Mouse (Mus musculus) hindbrain, embryonic 13.5 days (tissue): ENCODE data around the gene Slc45a3. TPM values are rescaled to one million over a fixed set of nuclear protein-coding genes. Genes with fewer than 3 reads are reported as not detected.

ENCODE experiments used
- ATAC-seq: fragments of 200-750 bp; cut with Nextera tagmentation; 2 replicates; pipeline ENCODE4 v1.8.0; 2017; ENCODE audit warnings: moderate TSS enrichment; ENCODE audit not compliant: low FRiP score
- H3K27ac ChIP-seq: fragments of 300-500 bp; sonication (generic); 2 replicates; pipeline ENCODE4 v1.5.1; 2015; ENCODE audit warnings: inconsistent platforms, mild to moderate bottlenecking, moderate library complexity
- H3K27me3 ChIP-seq: fragments of 300-500 bp; sonication (generic); 2 replicates; pipeline ENCODE4 v1.6.1; 2015; ENCODE audit warnings: mild to moderate bottlenecking, inconsistent platforms
- H3K36me3 ChIP-seq: fragments of 300-500 bp; sonication (generic); 2 replicates; pipeline ENCODE4 v1.6.1; 2015; ENCODE audit warnings: mild to moderate bottlenecking, inconsistent platforms
- H3K4me1 ChIP-seq: fragments of 300-500 bp; sonication (generic); replicated peaks from 2 replicates; pipeline ENCODE4 v1.6.1; 2015; ENCODE audit warnings: inconsistent platforms
- H3K4me2 ChIP-seq: fragments of 300-500 bp; sonication (generic); 2 replicates; pipeline ENCODE4 v1.6.1; 2015; ENCODE audit warnings: inconsistent platforms, mild to moderate bottlenecking, moderate library complexity
- H3K4me3 ChIP-seq: fragments of 300-500 bp; sonication (generic); 2 replicates; pipeline ENCODE4 v1.5.1; 2015; ENCODE audit warnings: mild to moderate bottlenecking, inconsistent platforms
- H3K9ac ChIP-seq: fragments of 300-500 bp; sonication (generic); 2 replicates; pipeline ENCODE4 v1.6.1; 2015; ENCODE audit warnings: mild to moderate bottlenecking, inconsistent platforms
- H3K9me3 ChIP-seq: fragments of 300-500 bp; sonication (generic); 2 replicates; pipeline ENCODE4 v1.6.1; 2016; ENCODE audit warnings: inconsistent platforms
- WGBS: fragments of 180-500 bp; shearing (Covaris S2); methylation state at CpG from one replicate; pipeline ENCODE4 v1.1.7; 2015; 5-methylcytosine and 5-hydroxymethylcytosine counted together
- polyA plus RNA-seq: library from polyadenylated mRNA; unstranded; fragments of >200 nt; fragmentation: Nextera tagmentation; extraction: Ambion mirVana; gene quantifications from 2 replicates; pipeline ENCODE4 v1.2.1, GENCODE M21; 2015

The Slc45a3 gene
- polyA plus RNA-seq, 1 experiment from 2014 or later: 1.8 TPM

DNA sequence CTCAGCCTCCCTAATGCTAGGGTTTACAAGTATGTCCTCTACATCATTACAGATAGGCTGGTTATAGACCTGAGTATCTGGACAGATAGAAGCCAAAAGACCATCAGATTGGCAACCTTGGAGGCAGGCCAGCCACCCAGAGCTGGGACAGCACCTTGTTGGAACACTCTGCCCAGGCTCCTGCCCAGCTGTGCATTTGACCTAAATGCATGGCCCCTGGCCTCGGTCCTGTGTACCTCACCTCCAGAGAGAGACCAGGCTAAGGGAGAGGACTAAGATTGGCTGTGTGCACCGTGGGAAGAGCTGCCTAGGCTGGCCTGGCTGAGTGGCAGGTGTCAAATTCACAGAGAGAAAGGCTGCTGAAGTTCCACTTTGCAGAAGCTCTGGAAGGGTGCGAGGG, 5.8 kb downstream of the Slc45a3 start:
- peaks cover 33% of the 10 kb centered on the region for H3K27me3 ChIP-seq
- H3K9me3 ChIP-seq: no peaks in the 10 kb centered on the region
- H3K36me3 ChIP-seq: no peaks in the 10 kb centered on the region
- ATAC-seq: no peak
- no peak overlapping the region for H3K27ac ChIP-seq
- no peak overlapping the region for H3K9ac ChIP-seq
- no peak overlapping the region for H3K4me2 ChIP-seq
- peaks cover 54% of the 10 kb centered on the region for H3K4me1 ChIP-seq
- H3K4me3 ChIP-seq: no peak overlapping the region
- 47% methylated on average over 3 of the region's 3 CpGs for WGBS

DNA sequence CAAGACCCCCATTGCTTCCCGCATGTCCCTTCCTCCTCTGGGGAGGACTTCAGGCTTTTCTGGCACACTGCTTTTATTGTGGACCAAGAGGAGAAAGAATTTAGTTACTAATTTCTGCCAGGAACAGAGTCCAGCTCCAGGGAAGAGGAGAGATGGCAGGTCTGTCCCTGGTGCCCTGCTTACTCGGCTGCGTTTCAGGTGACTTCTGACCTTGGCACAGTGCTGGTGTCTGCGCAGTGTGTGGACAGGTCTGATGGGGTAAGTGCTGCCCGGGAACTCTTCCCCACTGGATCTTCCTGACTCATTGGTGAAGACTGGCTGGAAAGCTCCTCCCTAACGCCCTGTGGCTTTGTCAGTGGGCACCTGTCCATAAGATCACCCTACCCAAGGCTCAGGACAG, 6.2 kb downstream of the Slc45a3 start:
- Histone ChIP-seq H3K36me3 (no peaks in the 10 kb centered on the region), H3K9me3 (no peaks in the 10 kb centered on the region), H3K27ac (no peak overlapping the region), H3K9ac (no peak overlapping the region), H3K27me3 (peaks cover 30% of the 10 kb centered on the region), H3K4me2 (no peak overlapping the region), H3K4me1 (peaks cover 49% of the 10 kb centered on the region), H3K4me3 (no peak overlapping the region)
- WGBS: 71% methylated on average over 6 of the region's 6 CpGs
- no peak for ATAC-seq

DNA sequence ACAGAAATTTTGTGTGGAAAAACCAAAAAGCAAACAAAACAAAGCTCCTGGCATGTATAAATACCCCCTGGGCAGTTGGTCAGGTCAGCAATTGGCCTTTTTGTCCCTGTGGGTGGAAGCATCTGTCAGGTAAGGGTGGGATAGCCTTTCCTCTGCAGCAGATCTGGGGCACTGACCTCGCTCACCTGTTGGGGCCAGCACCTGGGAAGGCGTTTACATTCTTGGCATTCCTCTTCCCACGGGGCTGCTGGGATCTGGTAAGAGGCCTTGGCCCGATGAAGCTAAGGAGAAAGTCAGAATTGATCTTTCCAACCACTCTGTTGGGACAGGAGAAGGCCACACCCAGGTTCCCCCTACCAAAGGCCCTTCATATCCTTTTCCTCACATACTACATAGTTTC, 7.1 kb downstream of the Slc45a3 start:
- no peaks in the 10 kb centered on the region for H3K36me3 ChIP-seq
- H3K4me3 ChIP-seq: no peak overlapping the region
- no peak overlapping the region for H3K9ac ChIP-seq
- ATAC-seq: no peak
- H3K4me2 ChIP-seq: no peak overlapping the region
- peaks cover 46% of the 10 kb centered on the region for H3K4me1 ChIP-seq
- H3K27ac ChIP-seq: no peak overlapping the region
- no peaks in the 10 kb centered on the region for H3K9me3 ChIP-seq
- peaks cover 22% of the 10 kb centered on the region for H3K27me3 ChIP-seq
- WGBS: 43% methylated on average over 4 of the region's 4 CpGs

DNA sequence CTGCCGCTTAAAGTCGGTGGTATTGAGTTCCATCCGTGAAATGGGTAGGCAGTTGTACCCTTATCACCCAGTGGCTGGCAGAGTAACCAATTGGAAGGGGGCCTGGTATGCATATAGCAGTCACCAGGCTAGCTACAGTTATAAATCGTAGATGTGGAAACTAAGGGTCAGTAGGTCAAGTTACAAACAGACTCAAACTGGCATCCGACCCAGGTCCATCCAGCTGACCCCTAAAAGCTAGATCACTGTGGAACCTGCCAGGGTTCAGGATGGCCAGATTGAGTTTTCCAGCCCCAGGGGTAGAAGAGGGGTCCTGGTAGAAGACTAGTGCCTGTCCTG, 7.5 kb downstream of the Slc45a3 start:
- peaks cover 46% of the 10 kb centered on the region for H3K4me1 ChIP-seq
- ATAC-seq: no peak
- 35% methylated on average over 5 of the region's 5 CpGs for WGBS
- no peaks in the 10 kb centered on the region for H3K36me3 ChIP-seq
- no peak overlapping the region; the same call in 1 of the 2 replicates for H3K4me2 ChIP-seq
- no peak overlapping the region for H3K9ac ChIP-seq
- peak overlapping the region; percentile 49; the same call in 1 of the 2 replicates for H3K27ac ChIP-seq
- H3K9me3 ChIP-seq: no peaks in the 10 kb centered on the region
- no peak overlapping the region for H3K4me3 ChIP-seq
- H3K27me3 ChIP-seq: 0 out of 2 replicates have a peak, but pooled peaks cover 20% of the 10 kb centered on the region

DNA sequence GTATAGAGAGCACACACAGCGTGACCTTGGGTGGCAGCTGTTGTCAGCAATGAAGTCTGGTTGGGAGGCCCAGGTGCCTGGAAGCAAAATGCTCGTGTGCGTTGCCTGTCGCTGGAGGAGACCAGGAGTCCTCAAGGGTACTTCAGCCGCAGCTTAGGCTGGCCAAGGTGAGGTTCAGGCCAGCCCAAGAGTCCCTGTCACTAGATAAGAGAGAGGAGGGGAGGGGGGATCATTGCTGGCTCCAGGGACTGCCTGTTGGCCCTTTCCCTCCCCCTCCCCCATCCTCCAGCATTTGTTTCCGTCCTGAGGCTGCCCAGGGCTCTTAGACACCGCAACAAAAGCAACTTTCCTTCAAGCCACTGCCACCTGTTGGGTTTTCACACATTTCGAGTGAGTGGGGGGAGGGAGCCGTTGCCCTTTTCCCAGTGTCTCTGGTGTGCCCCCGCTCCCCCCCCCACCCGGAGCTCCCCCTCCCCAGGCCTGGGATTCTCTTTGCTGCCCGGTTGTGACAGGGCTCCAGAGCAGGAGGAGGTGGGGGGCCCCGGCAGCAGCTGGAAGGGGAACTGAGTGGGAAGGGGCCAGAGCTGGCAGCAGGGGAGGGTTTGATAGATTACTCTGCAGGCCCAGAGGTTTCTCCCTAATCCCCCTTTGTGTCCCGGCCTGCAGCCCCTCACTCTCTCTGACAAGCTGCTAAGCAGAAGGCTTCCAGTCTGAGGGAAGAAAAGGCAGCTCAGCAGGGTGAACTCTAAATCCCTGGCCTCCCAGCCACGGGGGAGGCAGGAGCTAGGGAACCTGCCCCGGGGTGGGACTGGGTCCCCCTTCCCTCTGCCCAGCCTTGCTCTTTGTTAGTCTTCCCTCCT, 8.1 kb downstream of the Slc45a3 start:
- peak overlapping the region; percentile 21 for H3K4me2 ChIP-seq
- ATAC-seq: peak; percentile 55
- peaks cover 48% of the 10 kb centered on the region for H3K4me1 ChIP-seq
- peak overlapping the region; percentile 19; the same call in 1 of the 2 replicates for H3K9ac ChIP-seq
- H3K27ac ChIP-seq: peak overlapping the region; percentile 49
- H3K36me3 ChIP-seq: no peaks in the 10 kb centered on the region
- H3K27me3 ChIP-seq: 0 out of 2 replicates have a peak, but pooled peaks cover 17% of the 10 kb centered on the region
- H3K9me3 ChIP-seq: no peaks in the 10 kb centered on the region
- H3K4me3 ChIP-seq: no peak overlapping the region
- 2% methylated on average over 16 of the region's 16 CpGs for WGBS

DNA sequence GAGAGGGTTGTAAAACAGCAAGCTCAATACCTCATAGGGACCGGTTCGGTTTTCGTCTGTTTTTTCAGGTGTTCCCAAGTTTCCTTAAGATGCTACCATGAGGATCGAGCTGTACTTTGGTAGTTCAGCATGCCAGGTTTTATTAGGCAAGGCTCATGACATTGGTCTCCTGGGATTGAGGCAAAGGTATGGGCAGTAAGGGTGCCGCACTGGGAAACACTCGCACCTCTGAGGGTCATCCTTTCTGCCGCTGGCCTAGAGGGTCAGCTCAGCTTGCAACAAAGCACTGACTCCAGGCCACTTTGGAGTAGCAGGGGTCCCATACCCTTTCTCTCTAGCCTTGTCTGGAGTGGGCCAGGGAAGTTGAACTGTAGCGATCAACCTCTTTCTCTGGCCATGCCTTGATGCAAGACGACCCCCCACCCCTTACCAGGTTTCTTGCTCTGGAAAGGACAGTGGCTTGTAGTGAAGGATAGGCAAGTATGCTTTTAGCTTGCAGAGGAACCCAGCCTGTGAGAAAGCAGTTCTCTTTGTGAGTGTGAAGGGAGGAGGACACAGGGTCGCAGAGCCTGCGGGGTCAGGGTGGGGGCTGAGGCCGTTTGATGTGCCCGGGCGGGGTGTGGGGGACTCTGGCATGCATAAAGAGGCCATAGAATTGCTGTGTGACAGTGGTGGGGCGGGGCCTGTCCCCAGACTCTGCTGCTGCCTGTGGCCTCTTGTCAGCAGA, 9.2 kb downstream of the Slc45a3 start:
- H3K9me3 ChIP-seq: no peaks in the 10 kb centered on the region
- H3K4me3 ChIP-seq: no peak overlapping the region
- peak overlapping the region; percentile 39; the same call in 1 of the 2 replicates for H3K9ac ChIP-seq
- ATAC-seq: no peak
- 0 out of 2 replicates have a peak overlapping the region, but pooled peaks have one; percentile 21 for H3K4me2 ChIP-seq
- WGBS: 13% methylated on average over 15 of the region's 15 CpGs
- 0 out of 2 replicates have a peak, but pooled peaks cover 17% of the 10 kb centered on the region for H3K27me3 ChIP-seq
- peak overlapping the region; percentile 49 for H3K27ac ChIP-seq
- H3K4me1 ChIP-seq: peaks cover 45% of the 10 kb centered on the region
- H3K36me3 ChIP-seq: no peaks in the 10 kb centered on the region

DNA sequence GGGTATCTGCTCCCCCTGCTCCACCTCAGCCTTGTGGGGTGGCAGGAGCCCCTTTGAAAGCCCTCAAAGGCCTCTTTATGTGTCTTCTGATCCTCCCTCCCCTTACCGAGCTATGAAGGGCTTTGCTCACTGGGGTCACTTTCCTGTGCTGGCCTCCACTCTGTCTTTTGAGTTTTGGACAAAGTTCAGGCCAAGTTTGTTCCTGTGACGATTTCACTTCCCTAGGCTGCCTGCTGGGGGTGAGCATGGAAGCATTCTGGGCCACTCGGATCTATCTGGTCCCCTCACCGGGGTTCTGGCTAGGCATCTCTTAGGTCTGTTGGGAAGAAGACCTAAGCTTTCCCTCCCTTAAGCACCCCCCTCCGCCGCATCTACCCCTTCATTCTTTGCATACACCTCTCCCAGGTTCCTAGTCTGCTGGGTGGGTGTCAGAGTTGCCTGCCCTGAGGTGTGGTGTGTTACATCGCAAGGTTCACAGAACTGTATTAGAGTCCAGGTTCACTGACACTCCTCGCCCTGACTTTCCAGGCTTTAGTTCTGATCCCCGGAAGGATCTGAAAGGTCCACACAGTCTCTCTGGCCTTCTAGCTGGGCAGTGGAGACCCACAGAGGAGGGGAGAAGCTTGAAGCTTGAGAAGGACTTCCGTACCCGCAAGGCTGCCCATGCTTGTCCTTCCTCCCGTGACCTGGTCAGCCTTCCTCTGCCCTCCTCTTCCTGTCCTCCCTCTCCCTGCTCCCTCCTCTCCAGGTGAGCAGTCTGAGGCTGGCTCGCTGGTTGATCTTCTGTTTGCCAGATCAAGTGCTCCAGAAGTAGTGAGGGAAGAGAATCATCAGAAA, 9.9 kb downstream of the Slc45a3 start:
- Histone ChIP-seq H3K4me3 (no peak overlapping the region), H3K27ac (peak overlapping the region; percentile 49; the same call in 1 of the 2 replicates)

DNA sequence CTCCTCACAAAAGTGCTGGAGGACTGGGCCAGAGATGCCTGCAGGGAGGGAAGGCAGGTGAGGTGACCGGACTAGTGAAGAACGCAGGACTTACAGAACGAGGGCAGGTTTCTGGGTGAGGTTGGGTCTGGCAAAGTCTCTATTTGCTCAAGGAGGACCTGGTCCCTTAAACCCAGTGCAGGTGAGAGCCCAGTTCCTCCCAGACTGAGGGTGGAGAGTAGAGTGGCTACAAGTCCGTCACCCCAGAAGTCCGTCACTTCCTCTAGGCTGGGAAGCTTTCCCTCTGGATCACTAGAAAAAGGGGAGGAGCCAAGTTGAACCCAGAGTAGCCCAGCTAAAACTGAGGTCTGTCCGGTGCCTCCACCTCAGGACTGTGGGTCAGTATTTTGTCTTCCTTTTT, 11.2 kb downstream of the Slc45a3 start:
- H3K9ac ChIP-seq: no peak overlapping the region
- H3K9me3 ChIP-seq: no peaks in the 10 kb centered on the region
- 80% methylated on average over 6 of the region's 6 CpGs for WGBS
- 0 out of 2 replicates have a peak, but pooled peaks cover 17% of the 10 kb centered on the region for H3K27me3 ChIP-seq
- H3K4me1 ChIP-seq: peaks cover 43% of the 10 kb centered on the region
- no peaks in the 10 kb centered on the region for H3K36me3 ChIP-seq
- no peak for ATAC-seq
- no peak overlapping the region for H3K4me3 ChIP-seq
- no peak overlapping the region for H3K27ac ChIP-seq
- H3K4me2 ChIP-seq: no peak overlapping the region

More for the DNA sequence above, 9.9 kb downstream of the Slc45a3 start:
- Histone ChIP-seq H3K27me3 (0 out of 2 replicates have a peak, but pooled peaks cover 17% of the 10 kb centered on the region), H3K4me2 (no peak overlapping the region), H3K9ac (peak overlapping the region; percentile 39; the same call in 1 of the 2 replicates), H3K4me1 (peaks cover 43% of the 10 kb centered on the region), H3K36me3 (no peaks in the 10 kb centered on the region), H3K9me3 (no peaks in the 10 kb centered on the region)
- WGBS: 15% methylated on average over 13 of the region's 13 CpGs
- no peak for ATAC-seq

DNA sequence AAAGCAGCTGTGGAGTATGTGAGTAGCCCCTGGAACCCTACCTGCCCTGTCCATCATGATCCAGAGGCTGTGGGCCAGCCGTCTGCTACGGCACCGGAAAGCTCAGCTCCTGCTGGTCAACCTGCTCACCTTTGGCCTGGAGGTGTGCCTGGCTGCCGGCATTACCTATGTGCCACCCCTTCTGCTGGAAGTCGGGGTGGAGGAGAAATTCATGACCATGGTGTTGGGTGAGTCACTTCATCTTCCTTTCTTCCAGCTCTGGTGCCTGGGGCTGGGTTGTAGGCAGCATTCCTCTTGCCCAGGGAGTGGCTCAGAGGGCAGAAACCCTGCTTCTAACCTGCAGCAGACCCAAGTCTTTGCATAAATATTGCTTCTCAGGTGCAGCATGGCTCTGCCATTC, 14.1 kb downstream of the Slc45a3 start:
- Histone ChIP-seq H3K4me1 (peaks cover 29% of the 10 kb centered on the region), H3K4me2 (no peak overlapping the region), H3K9ac (no peak overlapping the region), H3K27ac (no peak overlapping the region), H3K4me3 (no peak overlapping the region), H3K36me3 (no peaks in the 10 kb centered on the region), H3K27me3 (0 out of 2 replicates have a peak, but pooled peaks cover 11% of the 10 kb centered on the region), H3K9me3 (no peaks in the 10 kb centered on the region)
- 83% methylated on average over 5 of the region's 5 CpGs for WGBS
- ATAC-seq: no peak

DNA sequence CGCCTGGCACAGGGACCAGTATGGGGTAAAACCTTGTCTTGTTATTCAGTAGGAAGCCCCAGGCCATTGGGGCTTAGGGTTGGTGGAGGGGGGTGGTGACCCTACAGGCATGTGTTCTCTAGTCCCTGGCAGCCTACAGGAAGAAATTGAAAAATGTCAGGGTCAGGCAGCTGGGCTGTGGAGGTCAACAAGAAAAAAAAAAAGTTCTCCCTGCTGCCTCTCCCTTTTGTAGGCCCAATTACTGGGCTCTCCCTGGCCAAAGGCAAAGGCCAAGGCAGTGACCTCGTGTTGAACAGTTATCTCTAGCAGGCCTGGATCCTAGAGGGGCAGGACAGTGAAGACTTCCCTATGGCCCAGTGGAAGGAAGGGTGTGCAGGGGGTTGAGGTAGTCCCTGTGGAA, 17.7 kb downstream of the Slc45a3 start:
- 14% methylated on average over 2 of the region's 2 CpGs for WGBS
- H3K9me3 ChIP-seq: no peaks in the 10 kb centered on the region
- no peaks in the 10 kb centered on the region for H3K36me3 ChIP-seq
- no peak overlapping the region for H3K27ac ChIP-seq
- H3K4me3 ChIP-seq: no peak overlapping the region
- H3K4me2 ChIP-seq: no peak overlapping the region
- H3K27me3 ChIP-seq: no peaks in the 10 kb centered on the region
- ATAC-seq: no peak
- H3K9ac ChIP-seq: no peak overlapping the region
- peaks cover 12% of the 10 kb centered on the region; the same call in 1 of the 2 replicates for H3K4me1 ChIP-seq

DNA sequence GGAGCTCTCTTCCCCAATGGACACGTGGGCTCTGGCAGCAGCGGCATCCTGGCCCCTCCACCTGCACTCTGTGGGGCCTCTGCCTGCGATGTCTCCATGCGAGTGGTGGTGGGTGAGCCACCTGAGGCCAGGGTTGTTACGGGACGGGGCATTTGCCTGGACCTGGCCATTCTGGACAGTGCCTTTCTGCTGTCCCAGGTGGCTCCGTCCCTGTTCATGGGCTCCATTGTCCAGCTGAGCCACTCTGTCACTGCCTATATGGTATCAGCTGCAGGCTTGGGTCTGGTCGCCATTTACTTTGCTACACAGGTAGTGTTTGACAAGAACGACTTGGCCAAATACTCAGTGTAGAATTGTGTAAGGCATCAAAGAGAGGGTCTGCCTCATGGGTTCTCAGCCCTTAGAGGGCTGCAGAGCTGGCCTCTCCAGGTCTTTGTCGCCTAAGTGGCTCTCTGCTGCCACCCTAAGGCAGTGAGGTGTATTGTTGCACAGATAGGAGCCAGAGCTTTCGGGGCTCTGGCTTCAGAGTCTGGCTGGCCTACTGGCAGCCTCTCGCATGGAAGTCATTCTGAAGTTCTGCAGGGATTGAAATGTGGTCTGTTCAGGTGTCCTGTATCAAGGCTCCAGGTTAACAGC, 18.7 kb downstream of the Slc45a3 start:
- Histone ChIP-seq H3K4me1 (0 out of 2 replicates have a peak, but pooled peaks cover 2% of the 10 kb centered on the region), H3K9me3 (no peaks in the 10 kb centered on the region), H3K4me3 (no peak overlapping the region), H3K4me2 (no peak overlapping the region), H3K27me3 (no peaks in the 10 kb centered on the region), H3K9ac (no peak overlapping the region), H3K36me3 (no peaks in the 10 kb centered on the region), H3K27ac (no peak overlapping the region)
- WGBS: 49% methylated on average over 12 of the region's 12 CpGs
- ATAC-seq: peak; percentile 82
